ENCODE assay signal across 26 mouse cellular contexts in genomic region chr13:77043375-77043774, GRCm38 (mm10).
"Had no signal": no experiment of that assay in that cellular context is flagged by ENCODE, and none has a peak within 500 bp of the region (broad histone marks: within the 10 kb centered on the region; RNA-seq: fewer than 3 reads in every experiment).

No protein-coding gene starts in this region.

- DNase-seq: gastrocnemius, postnatal 14 days; gastrocnemius, postnatal 36 days; heart, adult 11 months; heart, adult 2 months; heart, postnatal 14 days; heart, postnatal 36 days; kidney, adult 18-20 months; kidney, adult 8-10 months; kidney, postnatal 14 days; kidney, postnatal 36 days; layer of hippocampus, adult 9-11 months; layer of hippocampus, postnatal 36 days; left cerebral cortex, postnatal 4 days had no signal

- H3K27me3 ChIP-seq: heart, embryonic 13.5 days; heart, embryonic 15.5 days; hindbrain, embryonic 12.5 days; intestine, embryonic 15.5 days; limb, embryonic 13.5 days; limb, embryonic 15.5 days; liver, embryonic 12.5 days had no signal

- H3K4me3 ChIP-seq: heart, adult 2 months; heart, embryonic 13.5 days; heart, embryonic 15.5 days; hindbrain, embryonic 12.5 days; intestine, embryonic 15.5 days; limb, embryonic 13.5 days; limb, embryonic 15.5 days; liver, embryonic 12.5 days had no signal

- H3K27ac ChIP-seq: heart, adult 2 months; heart, embryonic 13.5 days; heart, embryonic 15.5 days; hindbrain, embryonic 12.5 days; hindbrain, embryonic 14.5 days; intestine, embryonic 15.5 days; limb, embryonic 13.5 days; limb, embryonic 15.5 days; liver, embryonic 12.5 days; liver, embryonic 14.5 days had no signal

- H3K9ac ChIP-seq: heart, embryonic 13.5 days; heart, embryonic 15.5 days; hindbrain, embryonic 12.5 days; hindbrain, embryonic 14.5 days; intestine, embryonic 15.5 days; limb, embryonic 13.5 days; limb, embryonic 15.5 days; liver, embryonic 12.5 days; liver, embryonic 14.5 days had no signal

- H3K4me1 ChIP-seq: intestine, embryonic 15.5 days; limb, embryonic 13.5 days; limb, embryonic 15.5 days; liver, embryonic 12.5 days had no signal

- H3K9me3 ChIP-seq: heart, embryonic 13.5 days; heart, embryonic 15.5 days; hindbrain, embryonic 12.5 days; intestine, embryonic 15.5 days; limb, embryonic 13.5 days; limb, embryonic 15.5 days; liver, embryonic 12.5 days had no signal

- H3K4me2 ChIP-seq: heart, embryonic 11.5 days; heart, embryonic 13.5 days; heart, embryonic 15.5 days; hindbrain, embryonic 12.5 days; hindbrain, embryonic 14.5 days; intestine, embryonic 15.5 days; limb, embryonic 13.5 days; limb, embryonic 15.5 days; liver, embryonic 12.5 days had no signal

- ATAC-seq: hindbrain, embryonic 16.5 days; inflammation-experienced regulatory T-cells, adult 6 months; intestine, embryonic 15.5 days; intestine, postnatal 0 days; liver, embryonic 12.5 days had no signal

- H3K36me3 ChIP-seq: heart, embryonic 15.5 days; hindbrain, embryonic 12.5 days; intestine, embryonic 15.5 days; limb, embryonic 15.5 days had no signal
